Mouse (Mus musculus): ENCODE measurements around the gene Psmb7. TPM values are rescaled to one million over a fixed set of nuclear protein-coding genes. Genes with fewer than 3 reads are reported as not detected.

The Psmb7 gene
- total RNA-seq, 2 experiments from 2014 or later, result 224 to 429 TPM

DNA sequence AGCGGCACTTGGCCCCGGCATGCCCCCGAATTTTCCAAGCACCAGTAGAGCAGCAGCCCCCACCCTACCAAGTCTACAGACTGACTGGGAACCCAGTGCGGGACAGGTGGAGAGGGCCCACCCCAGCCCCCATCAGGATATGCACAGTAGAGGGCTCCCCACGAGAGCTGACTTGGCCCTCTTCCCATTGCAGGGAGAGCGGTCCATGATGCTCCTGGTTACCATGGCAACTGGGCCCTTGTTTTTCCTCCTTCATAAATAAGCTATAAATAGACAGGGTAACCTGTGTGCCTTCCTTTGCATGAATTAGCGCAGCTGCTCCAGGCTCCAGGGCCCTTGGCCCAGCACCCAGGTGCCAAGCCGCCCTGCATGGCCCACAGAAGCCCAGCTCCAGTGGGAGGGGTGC lies 3.3 kb upstream of the Psmb7 start:
- no peak for ATAC-seq (replicated peaks; ENCODE audit: low FRiP score, low TSS enrichment, poor library complexity, severe bottlenecking)

DNA sequence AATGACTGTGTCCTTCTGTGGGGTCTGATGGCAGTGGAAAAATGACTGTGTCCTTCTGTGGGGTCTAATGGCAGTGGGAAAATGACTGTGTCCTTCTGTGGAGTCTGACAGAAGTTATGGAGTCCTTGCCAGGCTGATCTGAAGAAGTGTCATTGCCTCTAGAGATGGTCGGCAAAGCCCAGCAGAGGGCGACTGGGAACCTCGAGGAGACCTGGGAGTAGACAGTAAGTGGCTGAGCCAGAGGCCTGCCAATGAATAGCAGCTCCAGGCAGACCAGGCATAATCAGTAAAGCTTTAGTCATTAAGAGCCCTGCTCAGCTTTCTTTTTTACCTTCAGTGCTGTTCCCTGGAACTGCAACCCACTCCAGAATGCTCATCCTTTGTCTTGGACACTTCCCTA lies 2.0 kb upstream of the Psmb7 start:
- peak; percentile 79 for ATAC-seq (replicated peaks; ENCODE audit: low FRiP score, low TSS enrichment, poor library complexity, severe bottlenecking)

DNA sequence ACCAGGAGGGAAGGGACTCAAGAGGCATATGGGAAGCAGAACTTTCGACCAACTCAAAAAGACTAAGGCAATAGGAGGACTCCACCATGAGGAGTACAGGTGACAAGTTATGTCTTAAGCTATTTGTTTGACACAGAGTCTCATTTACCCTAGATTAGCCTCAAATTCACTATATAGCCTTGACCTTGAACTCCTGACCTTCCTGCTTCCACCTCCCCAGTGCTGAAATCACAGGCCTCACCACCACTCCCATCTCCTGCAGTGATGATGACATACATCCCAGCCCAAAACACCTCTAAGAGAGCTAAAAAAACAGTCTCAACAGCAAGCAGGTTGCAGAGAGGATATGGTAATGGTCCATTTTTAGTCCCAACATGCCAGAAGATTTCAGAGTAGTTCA lies 2.1 kb downstream of the Psmb7 start:
- ATAC-seq (replicated peaks; ENCODE audit: low FRiP score, low TSS enrichment, poor library complexity, severe bottlenecking), result no peak

DNA sequence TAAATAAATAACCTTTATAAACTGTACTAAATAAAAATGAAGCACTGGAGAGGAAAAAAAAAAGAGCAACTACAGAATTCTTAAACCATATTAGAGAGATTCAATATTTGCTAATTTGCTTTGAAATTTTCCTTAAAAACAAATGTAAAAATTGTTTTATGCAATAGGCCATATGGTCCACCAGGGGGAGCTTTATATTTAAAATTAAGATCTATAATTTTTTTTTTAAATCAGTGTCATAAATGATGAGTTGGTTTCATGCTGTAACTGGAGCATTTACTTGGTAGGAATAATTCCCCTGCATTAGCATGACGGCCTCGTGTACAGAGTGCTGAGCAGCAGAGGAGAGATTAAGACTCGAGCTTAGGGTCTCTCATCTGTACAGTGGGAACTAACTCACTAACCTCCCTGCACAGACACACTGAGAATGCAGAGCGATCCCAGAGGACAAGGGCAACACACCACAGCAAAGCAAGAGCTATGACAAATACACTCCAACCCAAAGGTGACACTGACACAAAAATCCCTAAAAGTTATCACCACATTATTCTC lies 6.1 kb downstream of the Psmb7 start:
- ATAC-seq (replicated peaks; ENCODE audit: low FRiP score, low TSS enrichment, poor library complexity, severe bottlenecking), result 0 out of 2 replicates have a peak, but pooled peaks have one; percentile 37

DNA sequence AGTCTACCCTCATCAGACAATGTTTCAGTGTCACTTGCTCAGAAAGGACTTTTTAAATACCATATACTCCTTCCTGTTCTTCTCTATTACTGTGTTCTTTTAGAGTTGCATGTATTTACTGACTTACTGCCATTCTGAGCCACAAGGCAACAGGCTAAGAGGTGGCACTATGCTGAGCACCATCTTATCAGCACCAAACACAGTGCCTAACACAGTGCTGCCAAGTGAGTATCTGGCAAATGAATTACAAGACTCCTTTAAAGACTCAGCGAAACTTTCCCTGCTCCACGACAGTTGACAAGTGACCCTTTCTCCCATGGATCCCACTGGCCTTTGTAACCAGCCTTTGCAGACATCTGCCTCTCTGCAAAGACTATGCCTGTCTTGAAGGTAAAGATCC lies 13.3 kb downstream of the Psmb7 start:
- ATAC-seq (replicated peaks; ENCODE audit: low FRiP score, low TSS enrichment, poor library complexity, severe bottlenecking), result peak; percentile 87

DNA sequence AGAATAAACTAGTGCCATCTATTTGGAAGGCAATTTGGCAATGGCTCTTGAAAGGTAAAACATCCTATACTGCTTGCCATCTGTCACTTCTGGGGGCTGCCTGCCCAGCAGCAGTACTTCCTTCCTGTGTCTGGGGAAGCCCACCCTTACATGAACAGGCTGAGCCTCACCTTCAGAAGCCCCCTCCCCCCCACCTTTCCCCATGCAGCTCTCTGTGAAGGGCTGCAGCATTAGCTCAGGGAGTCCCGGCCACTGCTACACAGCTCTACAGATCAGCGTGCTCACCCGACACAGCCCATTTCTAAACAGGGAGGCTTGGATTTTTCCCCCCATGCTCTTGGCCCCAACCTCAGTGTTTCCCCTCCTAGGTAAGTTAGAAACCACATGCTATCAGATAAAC lies 14.4 kb downstream of the Psmb7 start:
- no peak for ATAC-seq (replicated peaks; ENCODE audit: low FRiP score, low TSS enrichment, poor library complexity, severe bottlenecking)

DNA sequence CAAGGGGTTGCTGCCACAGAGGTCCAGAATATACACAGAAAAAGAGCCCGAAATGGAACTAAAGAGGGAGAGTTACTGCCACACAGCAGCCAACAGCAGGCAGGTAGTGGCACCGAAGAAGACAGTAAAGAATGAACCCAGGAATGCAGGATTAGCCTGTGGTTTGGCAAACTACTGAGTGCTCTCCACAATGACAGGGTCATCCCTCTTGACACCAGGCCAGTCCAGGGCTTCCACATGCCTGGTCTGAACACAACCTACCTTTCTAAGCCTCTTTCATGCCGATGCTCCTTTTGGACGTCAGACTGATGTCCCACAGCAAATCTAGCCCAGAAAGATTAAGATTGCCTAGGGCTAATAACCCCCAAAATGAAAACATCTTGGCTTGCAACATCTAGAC lies 15.1 kb downstream of the Psmb7 start:
- no peak for ATAC-seq (replicated peaks; ENCODE audit: low FRiP score, low TSS enrichment, poor library complexity, severe bottlenecking)

DNA sequence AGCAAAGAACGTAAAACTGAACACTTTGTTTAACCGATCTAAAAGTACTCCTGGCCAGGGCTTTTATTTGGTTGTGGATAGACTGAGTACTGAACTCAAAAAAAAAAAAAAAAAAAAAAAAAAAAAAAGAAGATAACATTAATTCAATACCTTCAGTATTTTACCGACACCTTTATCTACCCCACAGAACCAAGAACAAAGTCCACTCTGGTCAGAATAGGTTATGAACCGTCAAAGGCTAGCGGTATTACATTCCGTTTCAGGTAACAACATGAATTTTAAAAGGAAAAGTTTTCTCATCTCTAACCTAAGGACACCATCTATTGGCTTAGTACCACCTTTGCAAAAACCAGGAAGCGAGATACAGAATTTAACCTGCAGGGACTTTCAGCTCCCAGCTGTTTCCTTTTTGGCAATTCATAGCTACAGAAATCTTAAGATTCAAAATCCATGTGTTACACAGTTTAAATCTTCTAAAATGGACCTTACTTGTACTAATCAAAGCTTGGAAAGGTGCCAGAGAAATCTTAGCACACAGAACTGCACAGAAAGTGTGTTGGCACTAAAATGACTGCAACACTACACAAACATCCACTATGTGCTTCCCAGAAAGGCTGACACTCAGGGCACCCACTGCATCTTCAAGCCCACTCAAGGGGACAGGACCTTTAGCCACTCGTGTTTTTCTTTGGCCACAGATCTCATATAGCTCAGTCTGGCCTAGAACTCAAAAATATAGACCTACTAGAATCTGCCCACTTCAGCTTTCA lies 19.9 kb downstream of the Psmb7 start:
- no peak for ATAC-seq (replicated peaks; ENCODE audit: low FRiP score, low TSS enrichment, poor library complexity, severe bottlenecking)

DNA sequence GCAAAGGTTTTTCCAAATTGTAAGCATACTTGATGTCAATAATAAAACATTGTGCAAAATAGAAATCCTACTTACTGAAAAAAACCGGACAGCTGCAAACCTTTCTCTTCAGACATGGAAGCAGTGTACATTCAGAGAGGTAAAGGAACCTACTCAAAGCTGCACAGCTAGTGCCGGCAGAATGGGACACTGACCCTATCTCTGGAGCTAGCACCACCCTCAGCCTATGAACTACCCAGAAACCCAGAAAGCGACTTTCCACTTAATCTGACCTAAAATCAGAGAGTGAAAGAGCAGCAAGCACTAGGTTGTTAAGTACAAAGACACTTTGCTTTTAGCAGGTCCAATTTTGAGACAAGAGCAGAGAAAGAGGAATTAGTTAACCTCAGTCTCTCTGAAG lies 20.5 kb downstream of the Psmb7 start:
- no peak for ATAC-seq (replicated peaks; ENCODE audit: low FRiP score, low TSS enrichment, poor library complexity, severe bottlenecking)

DNA sequence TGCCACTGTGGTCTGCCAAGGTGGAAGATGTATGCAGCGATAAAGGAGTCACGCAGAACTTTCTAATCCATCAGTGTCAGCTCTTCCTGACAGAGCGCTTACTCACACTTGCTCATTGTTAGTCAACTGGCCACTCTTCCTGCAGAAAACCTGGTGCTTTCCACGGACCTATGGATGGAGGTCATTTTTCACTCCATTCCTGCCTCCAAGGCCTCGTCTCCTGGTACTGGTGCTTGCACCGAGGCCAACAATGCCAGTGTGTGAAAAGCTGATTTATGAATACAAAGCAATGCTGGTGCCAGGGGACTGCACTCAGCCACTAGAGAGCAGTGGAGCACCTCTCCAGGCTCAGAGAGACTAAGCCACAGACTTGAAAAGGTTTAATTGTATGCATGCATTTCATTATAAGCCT lies 22.3 kb downstream of the Psmb7 start:
- 0 out of 2 replicates have a peak, but pooled peaks have one; percentile 26 for ATAC-seq (replicated peaks; ENCODE audit: low FRiP score, low TSS enrichment, poor library complexity, severe bottlenecking)

DNA sequence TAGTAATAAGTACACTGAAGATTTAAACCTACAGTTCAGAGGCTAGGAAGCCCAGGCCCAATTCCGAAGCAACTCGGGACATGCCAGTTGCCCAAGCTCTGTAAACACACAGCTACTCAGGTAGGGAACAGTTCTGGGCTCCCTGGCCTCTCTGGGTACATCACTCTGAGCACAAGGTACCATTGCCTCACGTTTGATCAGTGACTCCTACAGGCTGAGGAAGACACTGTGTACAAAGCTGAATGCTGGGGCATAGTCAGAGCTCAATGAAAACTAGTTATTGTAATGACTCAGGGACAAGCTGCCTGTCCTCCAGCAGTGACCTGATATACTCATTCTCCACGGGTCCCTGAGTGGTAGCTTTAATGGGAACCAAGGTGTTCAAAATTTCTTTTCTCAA lies 22.8 kb downstream of the Psmb7 start:
- ATAC-seq (replicated peaks; ENCODE audit: low FRiP score, low TSS enrichment, poor library complexity, severe bottlenecking), result no peak

DNA sequence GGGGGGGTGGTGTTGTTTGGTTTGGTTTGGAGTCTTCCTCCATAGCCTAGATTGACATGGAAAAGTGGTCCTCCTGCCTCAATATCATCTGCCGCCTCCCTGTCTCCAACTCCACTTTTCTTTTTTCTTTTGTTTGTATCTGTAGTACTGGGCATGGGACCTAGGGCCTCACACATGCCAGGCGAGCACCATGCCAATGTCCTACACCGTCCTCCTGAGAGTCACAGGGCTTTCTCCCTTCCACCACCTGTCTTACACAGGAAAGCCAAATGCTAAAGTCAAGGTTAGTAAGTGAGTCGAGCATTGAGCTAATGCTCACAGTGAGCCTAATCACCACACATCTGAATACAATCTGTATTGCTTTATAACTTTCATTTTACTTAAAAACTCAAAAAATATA lies 24.1 kb downstream of the Psmb7 start:
- no peak for ATAC-seq (replicated peaks; ENCODE audit: low FRiP score, low TSS enrichment, poor library complexity, severe bottlenecking)

DNA sequence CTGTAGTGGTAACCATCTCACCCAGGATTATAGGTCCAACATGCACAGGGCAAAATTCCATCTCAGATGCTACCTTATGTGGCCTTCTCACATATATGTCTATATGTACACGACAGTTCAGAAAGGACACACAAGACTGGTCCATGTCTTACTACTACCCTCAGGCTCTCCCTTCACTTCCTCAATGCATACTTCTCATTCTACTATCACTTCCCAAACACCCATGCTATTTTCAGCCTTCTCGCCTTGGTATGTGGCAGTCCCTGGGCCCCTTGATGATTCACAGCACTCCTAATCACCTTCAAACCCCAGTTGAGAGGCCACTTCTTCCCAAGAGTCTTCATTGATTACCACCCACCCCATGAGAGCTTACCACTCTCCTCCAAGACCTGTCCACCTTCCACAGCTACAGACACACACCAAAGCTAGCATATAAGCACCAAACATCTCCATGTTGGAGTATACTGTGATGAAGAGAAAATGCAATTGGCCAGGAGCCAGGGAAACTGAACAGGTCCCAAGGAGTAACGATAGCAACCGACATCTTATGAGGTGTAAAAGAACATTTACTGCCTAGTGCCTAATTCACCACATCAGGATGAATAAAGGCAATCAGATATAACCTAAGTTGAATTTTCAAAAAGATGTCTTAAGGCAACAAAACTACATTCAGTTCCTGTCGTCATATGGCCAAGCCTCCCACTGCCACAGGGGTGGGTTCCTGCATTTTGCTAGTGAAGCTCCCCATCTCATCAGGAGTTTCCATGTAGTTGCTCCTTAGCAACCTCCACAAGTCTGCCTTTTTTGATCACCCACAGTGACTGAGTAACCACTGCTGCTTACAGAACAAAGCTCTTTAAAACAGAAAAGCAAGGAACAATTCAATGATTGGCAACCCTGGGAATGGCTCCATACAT lies 26.7 kb downstream of the Psmb7 start:
- ATAC-seq (replicated peaks; ENCODE audit: low FRiP score, low TSS enrichment, poor library complexity, severe bottlenecking), result no peak

DNA sequence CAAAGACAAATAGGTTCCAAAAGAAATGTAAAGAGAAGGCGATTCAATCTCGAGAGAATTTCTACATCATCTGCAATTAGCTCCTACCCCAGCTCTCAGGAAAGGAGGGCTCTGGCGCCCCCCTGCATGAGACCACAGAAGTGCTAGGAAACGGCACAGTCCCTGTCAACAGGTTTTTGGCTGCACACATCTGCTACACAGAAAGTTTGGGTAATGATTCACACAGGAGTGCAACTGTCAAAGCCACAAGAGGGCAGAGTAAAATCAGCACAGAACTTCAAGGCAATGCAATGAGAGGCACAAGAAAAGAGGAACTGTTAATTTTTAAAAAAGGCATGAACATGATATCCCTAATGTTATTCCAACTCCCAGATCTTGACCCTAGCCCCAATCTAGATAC lies 27.8 kb downstream of the Psmb7 start:
- ATAC-seq (replicated peaks; ENCODE audit: low FRiP score, low TSS enrichment, poor library complexity, severe bottlenecking), result peak; percentile 57; the same call in 1 of the 2 replicates

DNA sequence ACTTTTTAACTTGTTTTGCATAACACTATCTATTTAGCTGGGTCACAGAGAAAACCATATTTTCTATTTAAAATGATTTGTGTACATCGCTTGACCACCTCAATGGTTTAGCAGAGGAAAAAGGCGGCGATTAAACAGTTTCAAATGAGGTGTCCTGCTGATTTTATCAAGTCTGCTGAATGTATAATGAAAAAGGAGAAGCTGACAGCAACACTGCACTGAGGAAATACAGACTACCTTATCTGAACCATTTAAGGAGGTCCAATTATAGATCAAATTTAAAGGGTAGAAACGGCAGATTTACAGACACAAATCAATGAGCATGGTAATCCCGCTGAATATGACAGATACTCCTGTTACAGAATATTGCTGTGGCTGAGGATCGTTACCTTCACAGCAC lies 29.4 kb downstream of the Psmb7 start:
- no peak for ATAC-seq (replicated peaks; ENCODE audit: low FRiP score, low TSS enrichment, poor library complexity, severe bottlenecking)

DNA sequence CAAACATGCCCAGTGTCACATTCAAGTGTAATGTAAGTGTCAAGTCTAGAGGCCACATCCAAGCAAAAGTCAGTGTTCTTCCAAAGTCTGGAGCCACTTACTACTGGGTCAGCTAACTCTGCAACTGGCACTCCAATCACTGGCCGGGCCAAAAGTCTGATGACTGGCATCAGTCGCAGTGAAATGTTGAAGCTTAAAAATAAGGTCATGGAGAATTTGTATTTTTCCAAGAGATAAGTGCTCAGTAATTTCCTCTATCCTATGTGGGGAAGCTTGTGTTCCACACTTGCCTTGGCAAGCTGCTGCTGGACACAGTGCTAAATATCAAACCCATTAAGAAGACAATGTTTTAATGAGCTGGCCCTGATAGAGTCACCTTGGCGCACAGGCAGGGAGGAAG lies 30.3 kb downstream of the Psmb7 start:
- ATAC-seq (replicated peaks; ENCODE audit: low FRiP score, low TSS enrichment, poor library complexity, severe bottlenecking), result no peak

DNA sequence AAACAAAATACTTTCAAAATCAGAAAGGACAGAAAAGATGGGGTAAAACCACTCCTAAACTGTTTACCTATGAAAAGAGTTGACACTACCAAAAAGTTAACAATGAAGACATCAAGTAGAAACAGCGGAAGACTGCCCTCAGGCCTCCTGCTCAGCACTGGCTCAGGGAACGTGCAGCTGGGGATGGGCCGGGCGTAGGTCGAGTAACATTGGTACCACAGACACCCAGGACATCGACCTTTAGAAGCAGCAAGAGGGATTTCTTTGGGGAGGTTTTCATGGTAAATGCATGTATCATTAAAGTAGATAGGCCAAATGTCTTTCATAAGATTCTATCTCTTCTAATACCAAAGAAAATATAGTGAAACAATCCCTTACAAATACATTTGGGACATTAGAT lies 31.3 kb downstream of the Psmb7 start:
- ATAC-seq (replicated peaks; ENCODE audit: low FRiP score, low TSS enrichment, poor library complexity, severe bottlenecking), result no peak

DNA sequence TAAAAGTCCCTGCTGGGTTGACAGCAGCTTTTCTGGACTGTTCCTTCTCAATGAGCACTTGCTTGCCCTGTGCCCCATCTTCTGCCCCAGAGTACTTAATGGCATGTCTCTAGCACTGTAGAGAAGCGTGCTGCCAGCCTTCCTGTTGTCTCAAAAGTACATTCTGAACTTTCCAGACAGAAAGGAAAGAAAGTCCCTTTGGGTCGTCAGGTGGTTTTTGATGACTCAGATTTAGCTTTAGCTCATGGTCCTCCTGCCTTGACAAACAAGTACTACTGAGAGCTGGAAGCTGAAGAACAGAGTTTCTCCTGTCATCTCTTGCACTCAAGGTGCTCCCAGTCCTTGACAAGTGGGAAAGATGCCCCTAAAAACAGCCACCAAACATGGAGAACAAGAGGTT lies 33.7 kb downstream of the Psmb7 start:
- ATAC-seq (replicated peaks; ENCODE audit: low FRiP score, low TSS enrichment, poor library complexity, severe bottlenecking), result no peak

DNA sequence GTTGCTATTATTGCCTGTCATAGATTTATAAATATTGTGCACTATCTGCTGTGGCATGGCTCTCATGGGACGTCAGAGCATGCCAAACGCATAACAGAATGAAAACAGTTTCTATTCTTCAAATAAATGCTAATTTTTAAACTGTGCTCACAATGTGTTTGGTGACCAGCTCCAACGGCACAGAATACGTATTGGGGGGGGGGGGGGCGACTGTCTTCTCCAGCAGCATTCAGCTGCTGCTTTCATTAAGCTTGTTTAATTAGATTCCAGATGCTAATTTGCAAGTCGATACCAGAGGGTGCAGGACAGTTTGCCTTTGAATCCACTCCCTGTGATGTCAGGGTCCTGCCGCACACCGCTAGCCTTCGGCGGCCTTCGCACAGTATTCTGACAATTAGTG lies 34.6 kb downstream of the Psmb7 start:
- no peak for ATAC-seq (replicated peaks; ENCODE audit: low FRiP score, low TSS enrichment, poor library complexity, severe bottlenecking)

DNA sequence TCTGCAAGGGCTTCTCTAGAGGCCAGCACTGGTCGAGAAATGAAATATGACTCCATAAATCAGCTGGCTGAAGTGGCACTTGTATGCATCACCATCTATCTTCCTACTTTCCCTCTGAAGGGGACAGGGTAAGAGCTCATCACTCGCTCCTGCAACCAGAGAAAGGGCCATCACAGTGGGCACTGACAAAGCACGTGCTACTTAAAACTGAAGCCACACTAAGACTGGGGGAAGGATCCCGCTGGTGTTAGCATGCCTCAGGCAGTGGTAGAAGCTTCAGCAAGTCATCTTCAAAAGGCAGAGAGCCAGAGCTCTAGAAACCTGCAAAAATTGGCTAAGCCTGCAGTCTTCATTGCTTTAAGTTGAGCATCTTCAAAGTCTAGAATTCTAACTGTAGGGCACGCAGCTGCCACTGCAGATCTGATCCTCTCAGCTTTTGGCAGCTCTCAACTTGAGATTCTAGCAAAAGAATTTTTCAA lies 35.0 kb downstream of the Psmb7 start:
- ATAC-seq (replicated peaks; ENCODE audit: low FRiP score, low TSS enrichment, poor library complexity, severe bottlenecking), result no peak

Measured in megakaryocyte-erythroid progenitor cell, adult 5-6 weeks (primary cell).